Mouse (Mus musculus): ENCODE results near the gene Rufy3. TPM values are rescaled to one million over a fixed set of nuclear protein-coding genes. Genes with fewer than 3 reads are reported as not detected.
"Not testable (repeated sequence)": the region's sequence is repeated elsewhere in the genome, so short reads cannot be mapped to it uniquely, and the experiment has no call there.

The Rufy3 gene
- polyA plus RNA-seq (2015; fragmentation: Nextera tagmentation; extraction: Ambion mirVana): 6.7 and 8.4 TPM in 2 replicates

DNA sequence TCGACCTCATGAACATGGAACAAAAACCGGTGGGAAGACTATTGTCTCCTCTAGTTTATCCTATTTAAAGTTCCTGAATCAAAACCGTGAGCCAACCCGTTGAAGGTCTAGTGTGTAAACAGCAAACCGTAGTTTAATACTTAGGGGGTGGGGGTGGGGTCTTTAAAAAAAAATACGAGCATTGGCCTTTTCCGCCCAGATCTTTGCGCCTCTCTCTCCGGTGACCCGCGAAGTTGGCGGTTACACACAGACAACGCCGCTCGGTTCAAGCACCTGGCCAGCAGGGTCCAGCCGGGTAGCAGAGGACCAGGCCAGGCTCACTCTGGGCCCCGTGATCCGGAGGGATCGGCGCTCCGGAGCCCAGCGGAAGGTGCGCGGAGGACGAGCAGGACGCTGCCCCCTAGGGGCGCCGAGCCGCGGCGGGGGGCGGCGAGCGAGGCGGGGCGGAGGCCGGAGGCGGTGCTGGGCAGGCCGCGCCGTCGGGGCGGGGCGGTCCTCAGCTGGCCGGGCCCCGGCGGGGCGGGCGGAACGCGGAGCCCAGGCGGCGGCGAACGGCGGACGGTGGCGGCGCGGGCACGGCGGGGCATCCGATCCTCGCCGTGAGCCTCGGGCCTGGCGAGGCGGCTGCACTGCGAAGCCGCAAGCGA lies at the start of gene Rufy3:
TSS of gene Rufy3 (plus strand) at position 540 of the 647 bp plus-strand sequence.
- peak; percentile 69 for DNase-seq (ENCODE audit: low spot score)

GRCm38 (mm10) chr5:88519232-88519631 lies 45.6 kb upstream of the Rufy3 start:
- DNase-seq (ENCODE audit: low spot score): peak; percentile 57

GRCm38 (mm10) chr5:88527657-88528056 lies 37.2 kb upstream of the Rufy3 start, which contains the start of gene Jchain:
Jchain (minus strand) TSS chr5:88527891.
- DNase-seq (ENCODE audit: low spot score): no peak

GRCm38 (mm10) chr5:88530908-88531307 lies 33.9 kb upstream of the Rufy3 start:
- DNase-seq (ENCODE audit: low spot score): no peak

DNA sequence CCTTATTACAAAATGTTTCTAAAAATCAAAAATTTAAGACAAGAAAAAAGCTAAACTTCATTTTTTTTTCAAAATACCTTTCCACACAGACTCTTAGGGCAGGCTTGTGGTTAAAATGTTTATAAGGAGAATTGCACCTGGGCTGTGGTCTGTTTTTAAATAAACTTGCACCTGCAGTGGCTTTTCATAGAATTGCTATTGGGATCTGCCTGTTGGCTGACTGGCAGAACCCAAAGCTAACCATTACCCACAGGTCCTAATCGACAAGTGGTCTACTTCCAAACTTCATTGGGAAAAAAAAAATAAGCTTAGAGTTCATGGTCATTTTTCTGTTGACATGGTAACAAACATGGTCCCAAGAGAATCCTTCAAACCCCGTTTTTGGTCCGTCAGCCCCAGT lies 30.1 kb upstream of the Rufy3 start:
- DNase-seq (ENCODE audit: low spot score): peak; percentile 69

GRCm38 (mm10) chr5:88540845-88541244 lies 24.0 kb upstream of the Rufy3 start:
- no peak for DNase-seq (ENCODE audit: low spot score)

DNA sequence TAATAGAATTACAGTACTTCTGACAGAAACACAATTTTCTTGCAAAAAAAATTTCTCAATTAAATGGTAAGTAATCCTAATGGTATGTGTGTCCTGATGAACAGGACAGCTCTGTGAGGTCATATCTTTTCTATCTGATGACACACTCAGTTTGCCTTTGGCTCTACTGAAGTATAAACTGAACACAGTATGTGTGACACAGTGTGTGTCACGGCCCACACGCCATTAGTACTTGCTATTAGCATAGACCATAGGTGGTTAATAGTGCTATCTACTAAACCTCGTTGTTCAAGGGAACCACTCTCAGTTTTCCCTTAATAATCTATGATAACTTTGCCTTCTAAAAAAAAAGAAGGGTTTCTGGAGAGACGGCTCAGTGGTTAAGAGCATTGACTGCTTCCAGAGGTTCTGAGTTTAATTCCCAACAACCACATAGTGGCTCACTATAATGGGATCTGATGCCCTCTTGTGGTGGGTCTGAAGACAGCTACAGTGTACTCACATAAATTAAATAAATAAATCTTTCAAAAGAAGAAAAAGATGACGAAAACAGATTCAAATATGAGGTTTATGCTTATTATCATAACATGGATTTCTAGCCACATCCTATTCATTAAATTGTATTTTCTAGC lies 22.1 kb upstream of the Rufy3 start:
- peak; percentile 56 for DNase-seq (ENCODE audit: low spot score)

- DNase-seq (ENCODE audit: low spot score): not testable (repeated sequence)
Measured at GRCm38 (mm10) chr5:88544411-88544810, 20.4 kb upstream of the Rufy3 start.

DNA sequence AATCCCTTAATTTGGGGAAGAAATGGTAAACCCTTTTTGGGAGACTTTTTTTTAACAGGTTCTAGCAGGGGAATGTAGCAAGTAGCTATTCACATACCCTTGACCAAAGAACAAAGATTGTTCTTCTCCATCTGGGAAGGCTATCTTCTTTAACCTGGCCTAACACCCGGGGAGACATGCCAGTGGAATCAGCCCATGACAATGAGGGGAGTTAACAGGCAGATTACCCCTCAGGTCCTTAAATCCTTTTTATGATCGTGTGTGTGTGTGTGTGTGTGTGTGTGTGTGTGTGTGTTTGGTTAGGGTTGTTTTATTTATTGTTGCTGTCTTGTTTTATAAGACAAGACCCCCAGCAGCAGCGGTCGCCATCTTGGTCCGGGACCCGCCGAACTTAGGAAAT lies 19.3 kb upstream of the Rufy3 start:
- no peak for DNase-seq (ENCODE audit: low spot score)

DNA sequence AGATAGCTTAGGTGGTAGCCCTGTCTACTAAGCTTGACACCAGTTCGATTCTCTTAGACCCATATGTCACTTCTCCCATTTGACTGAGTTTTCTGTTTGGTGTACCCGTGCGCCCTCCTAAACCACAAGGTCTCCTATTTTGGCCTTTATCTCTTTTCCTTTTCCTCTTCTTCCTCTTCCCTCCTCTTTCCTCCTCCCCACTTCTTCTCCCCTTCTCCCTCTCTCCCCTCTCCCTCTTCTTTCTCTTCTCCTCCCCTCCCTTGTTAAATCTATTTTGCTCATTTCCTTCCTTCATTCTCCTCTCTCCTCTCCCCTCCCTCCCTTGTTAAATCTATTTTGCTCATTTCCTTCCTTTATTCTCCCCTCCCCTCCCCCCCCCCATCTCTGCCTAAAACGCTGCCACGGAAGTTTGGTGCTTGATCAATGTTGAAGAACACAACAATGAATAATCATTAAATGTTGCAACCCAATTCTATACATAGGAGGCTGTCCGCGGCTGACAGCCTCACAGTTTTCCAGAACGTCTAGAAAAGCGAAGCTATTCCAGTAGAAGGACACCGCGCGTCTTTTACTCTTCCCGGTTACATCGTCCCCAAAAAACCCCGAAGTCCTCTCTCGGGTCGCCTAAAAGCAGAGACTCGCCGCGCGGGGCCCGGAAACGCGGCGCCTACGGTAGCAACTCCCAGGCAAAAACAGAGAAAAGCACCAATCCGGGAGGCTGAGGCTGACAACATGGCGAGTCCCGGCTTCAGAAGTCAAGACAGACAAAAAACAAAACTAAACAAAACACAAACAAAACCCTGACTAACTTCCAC lies 11.4 kb upstream of the Rufy3 start:
- DNase-seq (ENCODE audit: low spot score): peak; percentile 23

DNA sequence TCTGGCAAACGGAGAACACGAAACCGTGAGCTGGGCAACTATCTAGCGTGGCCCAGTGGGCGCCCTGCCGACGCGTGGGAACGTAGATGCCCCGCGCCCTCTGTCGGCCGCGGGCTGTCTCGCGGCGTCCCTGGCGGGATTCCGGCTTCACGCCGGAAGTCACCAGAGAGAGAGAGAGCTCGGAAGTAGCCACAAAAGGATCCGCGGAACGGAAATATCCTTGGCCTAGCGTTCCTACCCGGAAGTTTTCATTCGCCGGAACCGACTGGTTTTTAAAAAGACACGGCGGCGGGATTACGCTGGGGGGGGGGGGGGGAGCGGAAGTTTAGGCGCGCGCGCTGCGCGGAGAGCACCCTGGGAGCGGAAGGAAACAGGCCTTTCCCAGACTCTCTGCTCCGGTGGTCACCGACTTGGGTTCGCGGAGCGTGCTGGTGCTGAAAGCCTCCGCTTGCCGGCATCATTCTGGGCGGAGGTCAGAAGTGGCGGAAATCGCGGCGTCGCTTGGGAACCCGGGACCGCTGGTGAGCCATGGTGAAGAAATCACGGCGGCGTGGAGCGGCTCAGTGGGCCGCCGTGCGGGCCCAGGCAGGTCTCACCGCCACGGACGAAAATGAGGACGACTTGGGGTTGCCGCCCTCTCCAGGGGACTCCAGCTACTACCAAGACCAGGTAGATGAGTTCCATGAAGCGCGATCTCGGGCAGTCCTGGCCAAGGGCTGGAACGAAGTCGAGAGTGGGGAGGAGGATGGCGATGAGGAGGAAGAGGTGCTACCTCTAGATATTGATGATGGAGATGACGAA lies 10.6 kb upstream of the Rufy3 start, which contains the start of gene Utp3:
TSS of gene Utp3 (plus strand) at position 377 of the 801 bp plus-strand sequence.
- peak; percentile 99 for DNase-seq (ENCODE audit: low spot score)

DNA sequence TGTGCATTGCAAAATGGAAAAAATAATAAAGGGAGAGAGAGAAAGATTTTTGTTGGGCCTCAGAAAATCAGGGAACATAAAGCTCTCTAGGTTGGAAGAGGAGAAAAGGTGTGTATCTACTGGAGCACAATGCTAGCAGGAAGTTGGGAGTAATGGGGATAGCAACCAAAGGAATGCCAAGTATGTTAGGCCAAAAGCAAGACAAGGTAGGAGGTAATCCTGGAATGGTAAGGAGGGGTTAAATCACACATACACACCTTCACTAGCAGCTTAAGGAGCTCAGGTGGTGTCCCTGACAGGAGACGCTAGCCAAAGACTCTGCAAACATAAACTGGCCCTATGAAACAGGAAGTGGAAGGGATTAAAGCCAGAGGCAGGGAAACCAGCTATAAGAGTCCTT lies 5.8 kb upstream of the Rufy3 start:
- no peak for DNase-seq (ENCODE audit: low spot score)

- DNase-seq (ENCODE audit: low spot score): no peak
Measured at GRCm38 (mm10) chr5:88561080-88561814, 3.6 kb upstream of the Rufy3 start.

DNA sequence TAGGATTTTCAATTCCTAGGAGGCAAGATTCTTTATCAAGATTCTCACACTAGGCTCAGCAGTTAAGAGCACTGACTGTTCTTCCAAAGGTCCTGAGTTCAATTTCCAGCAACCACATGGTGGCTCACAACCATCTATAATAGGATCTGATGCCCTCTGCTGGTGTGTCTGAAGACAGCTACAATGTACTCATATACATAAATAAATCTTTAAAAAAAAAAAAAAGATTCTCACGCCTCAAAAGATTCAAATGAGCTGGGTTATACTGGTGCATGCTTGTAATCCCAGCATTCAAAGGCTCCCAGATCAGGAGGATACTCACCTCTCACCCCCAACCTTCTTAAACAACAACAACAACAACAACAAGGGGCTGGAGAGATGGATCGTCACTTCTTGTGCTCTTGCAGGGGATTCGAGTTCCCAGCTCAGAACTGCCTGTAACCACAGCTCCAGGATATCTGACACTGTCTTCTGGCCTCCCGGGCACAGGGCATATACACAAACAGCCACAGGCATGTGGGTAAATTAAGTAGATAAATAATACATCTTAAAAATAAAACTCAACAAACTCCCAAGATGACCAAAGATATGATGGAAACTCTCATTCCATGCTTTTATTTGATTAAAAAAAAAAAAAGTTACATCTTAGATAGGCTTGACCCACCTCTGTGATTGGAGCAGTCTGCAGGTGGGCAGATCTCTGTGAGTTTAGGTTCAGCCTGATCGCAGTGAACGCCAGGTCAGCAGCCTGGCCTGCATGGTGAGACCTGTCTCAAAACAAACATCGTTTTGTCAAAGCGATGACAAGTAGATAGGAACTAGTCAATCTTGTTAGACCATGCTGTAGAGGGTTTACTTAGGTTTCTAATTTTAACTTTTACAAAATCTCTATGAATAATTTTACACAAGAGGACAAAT lies 1.7 kb upstream of the Rufy3 start:
- no peak for DNase-seq (ENCODE audit: low spot score)

DNA sequence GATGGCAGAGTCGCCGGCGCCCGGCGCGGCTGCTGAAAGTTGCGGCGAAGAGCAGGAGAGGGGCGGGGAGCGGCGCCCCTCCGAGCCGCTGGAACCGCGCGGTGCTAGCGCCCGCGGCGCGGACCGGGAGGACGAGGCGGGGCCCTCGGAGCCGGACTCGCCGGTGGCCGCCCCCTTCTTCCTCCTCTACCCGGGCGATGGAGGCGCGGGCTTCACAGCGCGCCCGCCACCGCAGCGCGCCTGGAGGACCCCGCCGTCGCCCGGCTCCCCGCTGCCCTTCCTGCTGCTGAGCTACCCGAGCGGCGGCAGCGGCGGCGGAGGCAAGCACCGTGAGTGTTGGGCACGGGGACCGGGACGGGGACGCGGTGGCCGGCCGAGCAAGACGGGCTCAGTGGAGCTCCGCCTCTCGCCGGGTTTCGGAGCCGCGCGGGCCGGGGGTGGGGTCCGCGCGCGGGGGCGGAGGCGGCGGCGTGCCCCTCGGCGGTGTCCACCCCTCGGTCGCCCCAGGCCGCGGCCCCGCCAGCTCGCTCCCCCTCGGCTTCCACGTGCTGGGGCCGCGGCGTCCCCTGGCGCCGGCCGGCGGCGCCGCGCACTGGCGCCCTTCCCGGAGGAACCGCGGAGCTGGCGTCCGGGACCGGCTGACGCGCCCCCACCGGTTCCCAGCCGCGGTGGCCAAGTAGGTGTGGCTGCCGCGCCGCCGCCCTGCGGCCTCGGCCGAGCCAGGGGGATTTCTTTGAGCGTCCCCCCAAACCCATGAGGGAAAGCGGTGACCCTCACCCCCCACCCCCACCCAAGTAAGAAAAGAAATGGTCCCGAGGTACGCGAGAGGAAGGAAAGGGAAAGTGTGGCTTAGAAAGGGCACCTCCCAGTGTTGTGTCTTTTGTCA lies 551 bp downstream of the Rufy3 start:
- DNase-seq (ENCODE audit: low spot score): peak; percentile 39

DNA sequence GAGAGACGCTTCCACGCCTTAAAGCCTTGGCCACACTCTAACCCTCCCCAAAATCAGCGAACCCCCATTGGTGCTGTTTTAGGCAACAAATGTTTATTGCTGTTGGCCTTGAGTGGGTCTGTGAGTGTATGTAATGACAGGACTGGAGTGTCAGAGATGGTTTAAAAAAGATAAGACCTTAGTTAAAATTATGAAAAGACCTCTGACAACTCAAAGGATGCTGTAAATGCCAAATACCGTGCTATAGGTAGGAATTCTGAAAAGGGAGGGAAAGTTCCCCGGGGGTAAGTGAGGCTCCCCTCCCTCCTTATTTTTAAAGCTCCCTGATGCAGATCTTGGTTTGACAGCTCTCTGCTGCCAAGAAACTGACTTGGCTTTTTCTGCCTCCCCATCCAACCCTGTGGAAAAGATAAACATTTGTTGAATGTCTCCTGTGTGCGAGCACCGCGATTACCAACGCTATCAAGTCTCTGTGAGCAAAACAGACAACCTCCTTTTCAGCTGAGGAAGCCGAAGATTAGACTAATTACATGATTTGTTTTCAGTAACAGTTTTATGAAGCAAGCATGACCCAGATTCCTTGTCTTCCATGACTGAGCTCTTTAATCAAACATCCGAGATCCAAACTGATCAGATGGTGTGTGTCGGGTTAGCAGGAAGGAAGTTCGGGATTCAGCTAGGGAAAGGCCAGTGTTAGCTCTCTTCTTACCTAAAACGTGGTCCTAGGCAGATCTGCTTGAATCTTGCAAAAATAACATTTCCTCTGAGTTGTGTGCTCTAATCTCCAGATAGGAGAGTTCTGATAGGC lies 1.4 kb downstream of the Rufy3 start:
- no peak for DNase-seq (ENCODE audit: low spot score)

- DNase-seq (ENCODE audit: low spot score): no peak
Measured at GRCm38 (mm10) chr5:88569541-88569940, 4.7 kb downstream of the Rufy3 start.

DNA sequence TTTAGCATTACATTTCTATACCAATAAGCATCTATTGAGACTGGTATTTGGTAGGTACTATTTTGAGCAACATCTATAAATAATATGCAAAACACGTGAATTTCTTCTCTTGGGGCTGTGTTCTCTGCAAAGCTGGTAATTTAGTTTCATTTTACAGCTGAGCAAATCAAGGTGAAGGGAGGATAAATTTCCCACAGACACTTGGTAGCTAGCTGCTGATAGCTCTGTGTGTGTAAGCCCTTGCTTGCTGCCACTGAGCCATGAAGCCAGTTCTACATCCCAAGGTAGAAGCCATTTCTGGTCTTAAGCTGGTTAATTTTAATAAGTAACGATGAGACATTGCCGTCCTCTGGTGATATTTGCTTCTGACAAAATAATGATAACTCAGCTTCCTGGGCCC lies 10.0 kb downstream of the Rufy3 start:
- DNase-seq (ENCODE audit: low spot score): no peak

Measured in thymus, postnatal 0 days (tissue).